Mouse (Mus musculus) duodenum, adult 2 months (tissue): ENCODE data around the gene Acsl6. TPM values are rescaled to one million over a fixed set of nuclear protein-coding genes. Genes with fewer than 3 reads are reported as not detected.

ENCODE experiments used
- polyA plus RNA-seq: library from polyadenylated mRNA; depleted of rRNA; stranded (reverse); fragments of >200 nt; gene quantifications from 2 replicates; pipeline ENCODE4 v1.2.3, GENCODE M21; 2012; ENCODE audit warnings: low replicate concordance; rRNA removed

Gene Acsl6
- polyA plus RNA-seq, result 0.52 and 2.8 TPM in 2 replicates

GRCm38 (mm10) chr11:54303728-54304470 is at the start of gene Acsl6:
Gene Acsl6 (plus strand): TSS chr11:54303798.

GRCm38 (mm10) chr11:54267177-54267576 is 36.4 kb upstream of the Acsl6 start, which contains the start of gene Il3:
Gene Il3 (minus strand): TSS chr11:54267277.

Other genes with a start within 250 kb of the Acsl6 start
- 13.7 and 17.0 TPM in 2 replicates for gene Pdlim4, start 234.8 kb upstream of the Acsl6 start, polyA plus RNA-seq
- gene P4ha2, start 203.7 kb upstream of the Acsl6 start, polyA plus RNA-seq, result 1.6 and 2.6 TPM in 2 replicates
- gene Csf2, start 54.1 kb upstream of the Acsl6 start, polyA plus RNA-seq, result 0.33 and 0.37 TPM in 2 replicates
- gene Il3, start 36.5 kb upstream of the Acsl6 start, polyA plus RNA-seq, result not detected in 2 replicates
- not detected in 2 replicates for gene Meikin, start 66.9 kb downstream of the Acsl6 start, polyA plus RNA-seq
- 0.39 and 0.71 TPM in 2 replicates for gene Fnip1, start 134.4 kb downstream of the Acsl6 start, polyA plus RNA-seq
- gene Rapgef6, start 219.0 kb downstream of the Acsl6 start, polyA plus RNA-seq, result 4.0 and 9.3 TPM in 2 replicates